Mouse (Mus musculus) heart, adult 9 months (tissue): ENCODE measurements at regions not wholly inside any gene's neighbourhood (a gene's known extent, or its start where the extent isn't known, plus 50 kb on each side); places are given as distances from the start of the nearest gene placed in this dataset.

Experiments
- DNase-seq, 2 experiments: peaks; one replicate each; pipeline ENCODE4 v3.0.0; 2022; ENCODE audit warnings: low spot score in 2 of 2

- no peak for DNase-seq
Measured at GRCm38 (mm10) chr2:92860502-92861197, 54.2 kb upstream of the Syt13 start.
